Mouse (Mus musculus): ENCODE results near the gene Fam184a.

The Fam184a gene

GRCm38 (mm10) chr10:53598821-53599220, 152.1 kb downstream of the Fam184a start:
- DNase-seq (ENCODE audit: low spot score in 2 of 2) = no peak

- DNase-seq (ENCODE audit: low spot score in 2 of 2) = peak; percentile 52 to 59
Observed at GRCm38 (mm10) chr10:53597121-53597881, 153.6 kb downstream of the Fam184a start.

GRCm38 (mm10) chr10:53596677-53597120, 154.2 kb downstream of the Fam184a start, which contains the start of gene Asf1a:
Gene Asf1a (plus strand): TSS chr10:53596757.
- peak; percentile 98 for DNase-seq (ENCODE audit: low spot score in 2 of 2)

GRCm38 (mm10) chr10:53595744-53596676, 154.9 kb downstream of the Fam184a start:
- DNase-seq (ENCODE audit: low spot score in 2 of 2) = no peak

- DNase-seq (ENCODE audit: low spot score in 2 of 2) = no peak
Observed at GRCm38 (mm10) chr10:53585777-53586176, 165.1 kb downstream of the Fam184a start.
